Mouse (Mus musculus) MEL (cell line): Measurements from ENCODE around the gene Mycbp2.

Experiments used
- CTCF ChIP-seq, 3 experiments: IDR thresholded peaks in 2 of 3; conservative IDR thresholded peaks in 1 of 3; 2 replicates each; pipeline ENCODE4 v1.5.1; 2011 to 2012; ENCODE audit warnings: low read length in 3 of 3, low read depth in 2 of 3, mild to moderate bottlenecking in 2 of 3, improper control_type of control experiment in 1 of 3, inconsistent platforms in 1 of 3, mixed read lengths in 1 of 3, moderate library complexity in 1 of 3; ENCODE audit not compliant: control insufficient read depth in 1 of 3, insufficient read depth in 1 of 3, poor library complexity in 1 of 3, severe bottlenecking in 1 of 3
- UBTF ChIP-seq: IDR thresholded peaks from 2 replicates; pipeline ENCODE4 v1.6.1; 2012; ENCODE audit warnings: low read depth, mild to moderate bottlenecking, inconsistent platforms, low read length, improper control_type of control experiment, moderate library complexity, borderline replicate concordance; ENCODE audit not compliant: insufficient read depth

GRCm38 (mm10) chr14:103125756-103126155 is 220.9 kb downstream of the Mycbp2 start:
- no peak for TF ChIP-seq UBTF
- TF ChIP-seq CTCF (IDR thresholded peaks at IDR 0.05 in 2 of 3, conservative IDR thresholded peaks at IDR 0.05 in 1 of 3; ENCODE audit: control insufficient read depth in 1 of 3, insufficient read depth in 1 of 3, low read depth in 2 of 3, low read length in 3 of 3, poor library complexity in 1 of 3, severe bottlenecking in 1 of 3): no peak
